Mouse (Mus musculus) cerebral cortex, adult 2 months (tissue): ENCODE results near the gene Gm14214.

ENCODE experiments used
- WGBS: fragments of 180-500 bp; shearing (Covaris S2); methylation state at CpG from one replicate; pipeline ENCODE4 v1.1.7; 2018; 5-methylcytosine and 5-hydroxymethylcytosine counted together

The Gm14214 gene

GRCm38 (mm10) chr2:154774032-154774431, 4.2 kb upstream of the Gm14214 start:
- 83% methylated on average over 1 of the region's 1 CpGs for WGBS

GRCm38 (mm10) chr2:154771604-154772003, 1.8 kb upstream of the Gm14214 start:
- WGBS: 42% methylated on average over 8 of the region's 8 CpGs

- 89% methylated on average over 6 of the region's 6 CpGs for WGBS
Measured at GRCm38 (mm10) chr2:154767051-154767450, 2.8 kb downstream of the Gm14214 start.

- WGBS: 79% methylated on average over 8 of the region's 8 CpGs
Measured at GRCm38 (mm10) chr2:154765554-154766008, 4.2 kb downstream of the Gm14214 start.

- 90% methylated on average over 9 of the region's 9 CpGs for WGBS
Measured at GRCm38 (mm10) chr2:154764828-154765497, 4.9 kb downstream of the Gm14214 start.

- WGBS: 94% methylated on average over 3 of the region's 3 CpGs
Measured at GRCm38 (mm10) chr2:154763226-154763625, 6.6 kb downstream of the Gm14214 start.

- WGBS: 88% methylated on average over 1 of the region's 1 CpGs
Measured at GRCm38 (mm10) chr2:154758454-154758853, 11.4 kb downstream of the Gm14214 start.

- 90% methylated on average over 5 of the region's 5 CpGs for WGBS
Measured at GRCm38 (mm10) chr2:154757691-154758090, 12.1 kb downstream of the Gm14214 start.

- 76% methylated on average over 6 of the region's 6 CpGs for WGBS
Measured at GRCm38 (mm10) chr2:154755791-154756190, 14.0 kb downstream of the Gm14214 start.

GRCm38 (mm10) chr2:154754068-154754560, 15.7 kb downstream of the Gm14214 start:
- WGBS: 94% methylated on average over 2 of the region's 2 CpGs

- WGBS: 63% methylated on average over 8 of the region's 8 CpGs
Measured at GRCm38 (mm10) chr2:154751924-154752323, 17.9 kb downstream of the Gm14214 start.

GRCm38 (mm10) chr2:154749046-154750036, 20.5 kb downstream of the Gm14214 start:
- 45% methylated on average over 23 of the region's 23 CpGs for WGBS

GRCm38 (mm10) chr2:154748383-154748782, 21.4 kb downstream of the Gm14214 start:
- WGBS: 94% methylated on average over 2 of the region's 2 CpGs

GRCm38 (mm10) chr2:154743915-154744314, 25.9 kb downstream of the Gm14214 start:
- 90% methylated on average over 4 of the region's 4 CpGs for WGBS

GRCm38 (mm10) chr2:154742911-154743819, 26.7 kb downstream of the Gm14214 start:
- WGBS: 87% methylated on average over 10 of the region's 10 CpGs

- 89% methylated on average over 5 of the region's 5 CpGs for WGBS
Measured at GRCm38 (mm10) chr2:154738621-154739020, 31.2 kb downstream of the Gm14214 start.

GRCm38 (mm10) chr2:154735986-154736385, 33.8 kb downstream of the Gm14214 start:
- 78% methylated on average over 7 of the region's 7 CpGs for WGBS

- WGBS: 78% methylated on average over 7 of the region's 7 CpGs
Measured at GRCm38 (mm10) chr2:154735416-154735815, 34.4 kb downstream of the Gm14214 start.

GRCm38 (mm10) chr2:154734977-154735376, 34.9 kb downstream of the Gm14214 start:
- 71% methylated on average over 9 of the region's 9 CpGs for WGBS

- 73% methylated on average over 9 of the region's 9 CpGs for WGBS
Measured at GRCm38 (mm10) chr2:154732503-154733141, 37.2 kb downstream of the Gm14214 start.

GRCm38 (mm10) chr2:154731916-154732315, 37.9 kb downstream of the Gm14214 start:
- WGBS: 48% methylated on average over 2 of the region's 2 CpGs
